Mouse (Mus musculus) forebrain, embryonic 12.5 days (tissue): ENCODE measurements around the gene Dhx16. TPM values are rescaled to one million over a fixed set of nuclear protein-coding genes. Genes with fewer than 3 reads are reported as not detected.
A peak's percentile ranks its signal among the peaks of the same experiment; 100 is the strongest.
"Not testable (repeated sequence)": the region's sequence is repeated elsewhere in the genome, so short reads cannot be mapped to it uniquely, and the experiment has no call there.

ENCODE experiments used
- ATAC-seq: fragments of 200-750 bp; cut with Nextera tagmentation; 2 replicates; pipeline ENCODE4 v1.8.0; 2017; ENCODE audit warnings: moderate TSS enrichment; ENCODE audit not compliant: low FRiP score
- H3K27ac ChIP-seq: fragments of 300-500 bp; sonication (generic); 2 replicates; pipeline ENCODE4 v1.5.1; 2016; ENCODE audit warnings: mild to moderate bottlenecking
- H3K27me3 ChIP-seq: fragments of 300-500 bp; sonication (generic); 2 replicates; pipeline ENCODE4 v1.6.1; 2016; ENCODE audit warnings: mild to moderate bottlenecking
- H3K36me3 ChIP-seq: fragments of 300-500 bp; sonication (generic); replicated peaks from 2 replicates; pipeline ENCODE4 v1.6.1; 2016; ENCODE audit warnings: mild to moderate bottlenecking
- H3K4me1 ChIP-seq: fragments of 300-500 bp; sonication (generic); 2 replicates; pipeline ENCODE4 v1.6.1; 2016
- H3K4me2 ChIP-seq: fragments of 300-500 bp; sonication (generic); 2 replicates; pipeline ENCODE4 v1.6.1; 2016; ENCODE audit warnings: mild to moderate bottlenecking, moderate library complexity
- H3K4me3 ChIP-seq: fragments of 300-500 bp; sonication (generic); replicated peaks from 2 replicates; pipeline ENCODE4 v1.5.1; 2016; ENCODE audit warnings: mild to moderate bottlenecking
- H3K9ac ChIP-seq: fragments of 300-500 bp; sonication (generic); 2 replicates; pipeline ENCODE4 v1.6.1; 2016; ENCODE audit warnings: mild to moderate bottlenecking
- H3K9me3 ChIP-seq: fragments of 300-500 bp; sonication (generic); 2 replicates; pipeline ENCODE4 v1.6.1; 2016
- WGBS: fragments of 180-500 bp; shearing (Covaris S2); methylation state at CpG from one replicate; pipeline ENCODE4 v1.1.7; 2016; 5-methylcytosine and 5-hydroxymethylcytosine counted together
- polyA plus RNA-seq: library from polyadenylated mRNA; unstranded; fragments of >200 nt; fragmentation: Nextera tagmentation; extraction: Ambion mirVana; gene quantifications from 2 replicates; pipeline ENCODE4 v1.2.1, GENCODE M21; 2016

Dhx16 gene
- polyA plus RNA-seq, 1 experiment from 2014 or later, result 54.8 TPM

DNA sequence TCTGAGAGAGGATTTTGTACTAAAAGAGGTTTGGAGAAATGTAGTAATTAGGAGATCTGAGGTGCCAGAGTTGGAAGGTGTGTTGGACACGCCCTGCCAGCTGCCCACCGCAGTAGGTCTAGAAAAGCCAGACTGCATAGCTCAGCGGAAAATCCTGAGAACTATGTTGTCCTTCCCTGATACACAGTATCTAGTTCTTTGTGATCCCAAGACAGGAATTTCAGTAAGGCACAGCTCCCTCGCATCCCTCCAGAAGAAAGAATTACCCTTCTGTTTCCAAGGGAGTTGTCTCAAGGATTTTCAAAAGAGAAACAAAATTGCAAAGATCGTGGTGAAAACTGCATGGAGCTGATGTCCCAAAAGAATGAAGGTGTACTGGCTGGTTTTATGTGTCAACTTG, 41.0 kb upstream of the Dhx16 start:
- H3K4me3 ChIP-seq, result peak overlapping the region; percentile 82
- peak; percentile 13; the same call in 1 of the 2 replicates for ATAC-seq
- H3K9me3 ChIP-seq, result no peaks in the 10 kb centered on the region
- peak overlapping the region; percentile 99 for H3K27ac ChIP-seq
- H3K4me2 ChIP-seq, result peak overlapping the region; percentile 59
- WGBS, result 3% methylated on average over 5 of the region's 5 CpGs
- no peaks in the 10 kb centered on the region for H3K27me3 ChIP-seq
- peaks cover 32% of the 10 kb centered on the region for H3K36me3 ChIP-seq
- peaks cover 46% of the 10 kb centered on the region for H3K4me1 ChIP-seq
- peak overlapping the region; percentile 99 for H3K9ac ChIP-seq

DNA sequence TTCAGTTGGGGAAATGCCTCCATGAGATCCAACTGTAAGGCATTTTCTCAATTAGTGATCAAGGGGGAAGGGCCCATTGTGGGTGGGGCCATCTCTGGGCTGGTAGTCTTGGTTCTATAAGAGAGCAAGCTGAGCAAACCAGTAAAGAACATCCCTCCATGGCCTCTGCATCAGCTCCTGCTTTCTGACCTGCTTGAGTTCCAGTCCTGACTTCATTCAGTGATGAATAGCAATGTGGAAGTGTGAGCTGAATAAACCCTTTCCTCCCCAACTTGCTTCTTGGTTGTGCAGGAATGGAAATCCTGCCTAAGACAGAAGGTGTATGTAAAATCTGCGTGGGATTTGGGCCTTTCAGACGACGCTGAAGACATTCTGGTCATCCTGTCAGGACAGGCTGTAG, 40.6 kb upstream of the Dhx16 start:
- not testable (repeated sequence) for H3K27me3 ChIP-seq, ATAC-seq, H3K9me3 ChIP-seq
- WGBS, result 50% methylated on average over 3 of the region's 3 CpGs
- Histone ChIP-seq H3K27ac (peak overlapping the region; percentile 99), H3K4me2 (peak overlapping the region; percentile 59), H3K36me3 (peaks cover 28% of the 10 kb centered on the region), H3K4me3 (peak overlapping the region; percentile 82), H3K9ac (peak overlapping the region; percentile 99), H3K4me1 (peaks cover 43% of the 10 kb centered on the region)

DNA sequence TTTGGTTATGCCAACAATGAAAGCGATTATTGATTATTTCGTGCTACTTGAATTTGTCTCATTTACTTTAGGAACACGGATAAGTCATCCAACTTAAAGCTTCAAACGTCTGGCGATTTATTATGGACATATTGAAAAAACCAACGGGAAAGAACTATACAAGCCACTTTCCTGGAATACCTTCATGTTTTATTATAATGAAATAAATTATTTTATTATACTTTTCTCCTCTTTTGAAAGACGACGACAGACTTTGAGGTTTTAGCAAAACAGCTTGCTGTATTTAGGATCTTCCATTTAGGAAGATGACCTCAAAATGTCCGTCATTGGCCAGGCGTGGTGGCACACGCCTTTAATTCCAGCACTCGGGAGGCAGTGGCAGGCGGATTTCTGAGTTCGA, 39.1 kb upstream of the Dhx16 start:
- H3K36me3 ChIP-seq, result peaks cover 26% of the 10 kb centered on the region
- no peak for ATAC-seq
- peak overlapping the region; percentile 61 for H3K4me3 ChIP-seq
- 0 out of 2 replicates have a peak overlapping the region, but pooled peaks have one; percentile 71 for H3K27ac ChIP-seq
- H3K4me2 ChIP-seq, result peak overlapping the region; percentile 41
- H3K27me3 ChIP-seq, result no peaks in the 10 kb centered on the region
- WGBS, result 60% methylated on average over 14 of the region's 14 CpGs
- H3K9ac ChIP-seq, result no peak overlapping the region; the same call in 1 of the 2 replicates
- H3K4me1 ChIP-seq, result peaks cover 29% of the 10 kb centered on the region
- no peaks in the 10 kb centered on the region for H3K9me3 ChIP-seq

DNA sequence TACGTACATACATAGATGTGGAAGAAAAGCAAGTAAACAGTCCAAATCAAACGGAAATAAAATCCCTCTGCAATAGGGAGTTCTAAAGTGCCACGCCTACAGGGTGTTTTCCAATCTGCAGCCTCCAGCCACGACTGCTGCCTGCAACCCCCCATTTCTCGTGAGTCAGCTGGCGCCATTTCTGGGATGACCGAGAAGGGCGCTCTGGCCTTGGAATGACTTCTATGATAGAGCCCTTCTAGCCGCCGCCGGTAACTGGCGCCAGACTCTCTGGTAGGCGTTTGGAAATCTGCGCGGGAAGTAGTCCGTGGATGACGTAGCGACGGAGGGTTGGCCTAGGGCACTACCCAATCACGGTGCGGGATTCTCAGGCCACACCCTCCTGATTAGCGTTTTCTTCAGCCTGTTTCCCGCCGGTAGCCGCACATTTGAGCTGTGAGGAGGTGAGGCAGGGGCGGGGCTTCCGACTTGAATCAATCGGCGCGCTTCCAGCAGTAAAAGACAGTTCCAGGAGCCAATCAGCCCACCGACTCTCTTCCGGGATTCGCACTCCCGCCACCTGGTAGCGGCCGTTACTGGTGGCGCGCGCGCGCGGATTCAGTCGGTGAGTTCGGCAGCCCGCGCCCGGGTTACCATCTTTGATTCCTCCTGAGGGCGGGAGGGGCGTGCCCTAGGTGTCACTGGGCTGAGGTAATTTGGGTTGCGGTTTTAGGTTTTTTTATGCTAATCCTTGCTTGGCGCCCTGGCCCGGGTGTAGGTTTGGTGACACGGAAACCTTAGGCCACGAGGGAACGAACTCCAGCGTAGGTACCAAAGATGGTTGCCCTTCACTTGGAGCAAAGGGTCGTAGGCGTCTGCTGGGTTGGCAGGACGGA, 38.3 kb upstream of the Dhx16 start, which contains the start of gene Mdc1:
Mdc1 (plus strand) TSS at position 440 of the 875 bp plus-strand sequence.
- WGBS, result under 1% methylated on average over 59 of the region's 59 CpGs
- Histone ChIP-seq H3K27me3 (no peaks in the 10 kb centered on the region), H3K27ac (peak within 1 kb of the TSS; percentile 86), H3K9ac (peak within 1 kb of the TSS; percentile 64), H3K36me3 (peaks cover 26% of the 10 kb centered on the region), H3K4me1 (peaks cover 23% of the 10 kb centered on the region), H3K9me3 (no peaks in the 10 kb centered on the region), H3K4me3 (peak within 1 kb of the TSS; percentile 61), H3K4me2 (peak within 1 kb of the TSS; percentile 58)
- peak; percentile 92 for ATAC-seq

DNA sequence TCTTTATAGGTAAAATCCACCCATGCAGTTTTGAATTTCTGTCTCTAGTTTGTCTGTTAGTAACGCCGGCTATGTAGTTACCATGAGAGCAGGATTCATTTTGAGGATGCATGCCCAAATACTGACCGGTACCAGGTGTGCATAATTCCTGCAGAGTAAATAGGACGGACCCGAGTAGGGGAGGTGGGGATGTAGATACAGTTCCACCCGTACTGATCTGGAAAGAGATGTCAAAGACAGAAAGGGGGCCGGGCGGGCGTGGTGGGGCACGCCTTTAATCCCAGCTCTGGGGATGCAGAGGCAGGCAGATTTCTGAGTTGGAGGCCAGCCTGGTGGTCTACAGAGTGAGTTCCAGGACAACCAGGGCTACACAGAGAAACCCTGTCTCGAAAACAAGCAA, 37.6 kb upstream of the Dhx16 start:
- WGBS, result 23% methylated on average over 11 of the region's 11 CpGs
- no peak for ATAC-seq
- peaks cover 23% of the 10 kb centered on the region for H3K4me1 ChIP-seq

DNA sequence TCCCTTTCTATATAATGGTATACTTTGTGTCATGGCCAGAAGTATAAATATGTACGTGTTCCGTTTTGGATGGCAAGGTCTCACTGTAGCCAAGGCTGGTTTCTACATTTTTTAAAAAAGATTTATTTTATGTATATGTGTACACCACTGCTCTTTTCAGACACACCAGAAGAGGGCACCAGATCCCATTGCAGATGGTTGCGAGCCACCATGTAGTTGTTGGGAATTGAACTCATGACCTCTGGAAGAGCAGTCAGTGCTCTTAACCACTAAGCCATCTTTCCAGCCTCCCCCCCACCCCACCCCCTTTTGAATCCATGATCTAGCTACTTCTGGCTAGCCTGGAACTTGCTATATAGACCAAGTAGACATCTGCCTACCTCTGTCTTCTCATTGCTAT, 36.1 kb upstream of the Dhx16 start:
- Histone ChIP-seq H3K9ac (no peak overlapping the region), H3K36me3 (peaks cover 43% of the 10 kb centered on the region), H3K27ac (no peak overlapping the region), H3K4me2 (no peak overlapping the region), H3K27me3 (no peaks in the 10 kb centered on the region), H3K4me1 (peaks cover 23% of the 10 kb centered on the region), H3K9me3 (no peaks in the 10 kb centered on the region), H3K4me3 (no peak overlapping the region)
- WGBS, result 96% methylated on average over 3 of the region's 3 CpGs
- no peak for ATAC-seq

More for the DNA sequence above, 37.6 kb upstream of the Dhx16 start:
- Histone ChIP-seq H3K4me2 (peak overlapping the region; percentile 58), H3K9ac (peak overlapping the region; percentile 64), H3K4me3 (peak overlapping the region; percentile 61), H3K27me3 (no peaks in the 10 kb centered on the region), H3K36me3 (peaks cover 28% of the 10 kb centered on the region), H3K27ac (peak overlapping the region; percentile 86), H3K9me3 (no peaks in the 10 kb centered on the region)

DNA sequence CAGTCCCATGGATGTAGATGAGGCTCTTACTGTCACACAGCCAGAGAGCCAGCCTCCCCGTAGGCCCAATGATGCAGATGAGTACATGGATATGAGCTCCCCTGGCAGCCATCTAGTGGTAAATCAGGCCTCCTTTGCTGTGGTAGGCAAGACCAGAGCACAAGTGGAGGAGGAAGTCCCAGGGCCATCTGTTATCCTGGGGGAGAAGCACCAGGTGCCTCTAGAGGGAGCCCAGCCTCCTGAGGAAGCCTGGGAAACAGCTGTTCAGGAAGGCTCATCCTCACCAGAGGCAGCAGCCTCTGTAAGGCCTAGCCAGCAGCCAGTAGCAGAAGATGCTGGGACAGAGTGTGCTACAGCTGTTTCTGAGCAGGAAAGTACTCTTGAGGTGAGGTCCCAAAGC, 31.5 kb upstream of the Dhx16 start:
- 67% methylated on average over 1 of the region's 1 CpGs for WGBS
- Histone ChIP-seq H3K27ac (no peak overlapping the region), H3K27me3 (no peaks in the 10 kb centered on the region), H3K9ac (no peak overlapping the region), H3K4me3 (no peak overlapping the region), H3K9me3 (no peaks in the 10 kb centered on the region), H3K4me1 (peaks cover 1% of the 10 kb centered on the region; the same call in 1 of the 2 replicates), H3K4me2 (no peak overlapping the region), H3K36me3 (peaks cover 86% of the 10 kb centered on the region)
- ATAC-seq, result no peak

DNA sequence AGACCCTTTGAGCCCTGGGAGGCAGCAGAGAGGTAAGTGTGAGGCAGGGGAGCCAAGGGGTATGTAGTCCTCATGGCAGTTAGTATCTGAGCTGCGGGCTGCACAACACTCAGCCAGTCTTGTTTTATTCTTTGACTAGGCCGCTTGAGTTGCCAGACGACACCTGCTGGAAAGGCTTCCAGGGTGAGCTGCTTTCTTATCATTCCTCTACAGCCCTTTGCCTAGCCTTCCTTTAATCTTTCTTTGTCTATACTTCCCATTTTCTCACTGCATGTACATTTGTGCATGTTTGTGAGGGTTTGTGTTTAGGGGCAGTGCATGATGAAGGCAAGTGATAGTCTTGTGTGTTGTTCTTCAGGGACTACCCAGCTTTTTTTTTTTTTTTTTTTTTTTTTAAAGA, 28.6 kb upstream of the Dhx16 start:
- Histone ChIP-seq H3K9me3 (no peaks in the 10 kb centered on the region), H3K27me3 (no peaks in the 10 kb centered on the region), H3K4me1 (no peaks in the 10 kb centered on the region), H3K9ac (no peak overlapping the region), H3K4me2 (no peak overlapping the region), H3K36me3 (peaks cover 92% of the 10 kb centered on the region), H3K4me3 (no peak overlapping the region), H3K27ac (no peak overlapping the region)
- ATAC-seq, result no peak
- WGBS, result 82% methylated on average over 3 of the region's 3 CpGs

DNA sequence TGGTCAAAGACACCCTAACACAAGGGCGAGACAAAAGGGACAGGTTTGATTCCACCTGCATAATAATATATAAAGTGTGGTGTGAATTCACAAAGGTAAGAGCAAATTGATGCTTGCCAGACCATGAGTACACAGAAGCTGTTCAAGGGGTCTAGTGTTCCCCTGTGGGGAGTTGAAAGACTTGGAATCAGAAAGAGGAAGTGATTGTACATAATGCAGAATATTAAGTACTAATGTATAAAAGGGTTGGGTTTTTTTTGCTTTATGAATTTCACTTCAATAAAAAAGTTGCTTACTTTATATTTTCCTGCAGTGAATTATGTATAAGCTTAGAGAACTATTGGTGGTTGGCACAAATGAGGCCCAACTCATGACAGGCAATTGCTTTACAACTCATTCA, 20.2 kb upstream of the Dhx16 start:
- no peak overlapping the region for H3K4me3 ChIP-seq
- H3K36me3 ChIP-seq, result peaks cover 30% of the 10 kb centered on the region
- no peak overlapping the region for H3K4me2 ChIP-seq
- H3K27ac ChIP-seq, result no peak overlapping the region
- WGBS, result 96% methylated on average over 1 of the region's 1 CpGs
- no peak for ATAC-seq
- no peaks in the 10 kb centered on the region for H3K9me3 ChIP-seq
- no peaks in the 10 kb centered on the region for H3K27me3 ChIP-seq
- peaks cover 15% of the 10 kb centered on the region for H3K4me1 ChIP-seq
- H3K9ac ChIP-seq, result no peak overlapping the region

DNA sequence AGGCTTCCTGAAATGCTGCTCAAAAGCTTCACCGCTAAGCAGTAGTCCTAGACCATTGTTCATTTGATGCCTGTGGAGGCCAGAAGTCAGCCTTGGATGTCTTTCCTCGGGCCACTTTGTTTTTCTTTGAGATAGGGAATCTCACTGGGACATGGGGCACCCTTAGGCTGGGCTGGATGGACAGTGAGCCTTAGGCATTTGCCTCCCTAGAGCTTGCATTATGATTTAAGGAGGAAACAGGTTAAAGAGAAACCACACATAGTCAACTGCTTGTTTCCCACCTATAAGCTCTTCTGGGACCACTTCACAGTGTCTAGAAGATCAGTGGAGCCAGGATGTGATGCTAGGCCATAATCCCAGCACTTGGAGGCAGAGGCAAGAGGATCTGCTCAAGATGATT, 19.8 kb upstream of the Dhx16 start:
- Histone ChIP-seq H3K27ac (no peak overlapping the region), H3K27me3 (no peaks in the 10 kb centered on the region), H3K9ac (no peak overlapping the region), H3K36me3 (peaks cover 26% of the 10 kb centered on the region), H3K4me1 (peaks cover 20% of the 10 kb centered on the region), H3K4me3 (no peak overlapping the region), H3K9me3 (no peaks in the 10 kb centered on the region), H3K4me2 (no peak overlapping the region)
- ATAC-seq, result no peak
- 71% methylated on average over 2 of the region's 2 CpGs for WGBS

DNA sequence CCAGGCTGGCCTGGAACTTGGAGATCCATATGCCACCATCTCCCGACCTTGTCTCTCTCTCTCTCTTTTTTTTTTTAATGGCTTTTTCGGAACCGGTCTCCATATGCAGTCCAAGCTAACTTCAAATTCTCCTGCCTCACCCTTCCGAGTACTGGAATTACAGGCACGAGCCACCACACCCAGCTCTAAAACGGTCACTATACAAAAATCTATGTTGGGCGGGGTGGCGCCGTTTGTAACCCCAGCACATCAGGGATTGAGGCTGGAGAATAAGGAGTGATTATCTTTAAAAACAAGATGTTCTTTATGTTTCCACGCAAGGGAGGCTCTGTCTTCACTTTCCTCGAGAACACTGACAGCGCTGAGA, 18.8 kb upstream of the Dhx16 start:
- Histone ChIP-seq H3K4me3 (peak overlapping the region; percentile 52), H3K27ac (peak overlapping the region; percentile 91), H3K9ac (peak overlapping the region; percentile 65), H3K27me3 (no peaks in the 10 kb centered on the region), H3K9me3 (no peaks in the 10 kb centered on the region), H3K36me3 (peaks cover 21% of the 10 kb centered on the region), H3K4me2 (peak overlapping the region; percentile 62), H3K4me1 (peaks cover 26% of the 10 kb centered on the region)
- ATAC-seq, result peak; percentile 0; the same call in 1 of the 2 replicates
- 5% methylated on average over 12 of the region's 12 CpGs for WGBS

DNA sequence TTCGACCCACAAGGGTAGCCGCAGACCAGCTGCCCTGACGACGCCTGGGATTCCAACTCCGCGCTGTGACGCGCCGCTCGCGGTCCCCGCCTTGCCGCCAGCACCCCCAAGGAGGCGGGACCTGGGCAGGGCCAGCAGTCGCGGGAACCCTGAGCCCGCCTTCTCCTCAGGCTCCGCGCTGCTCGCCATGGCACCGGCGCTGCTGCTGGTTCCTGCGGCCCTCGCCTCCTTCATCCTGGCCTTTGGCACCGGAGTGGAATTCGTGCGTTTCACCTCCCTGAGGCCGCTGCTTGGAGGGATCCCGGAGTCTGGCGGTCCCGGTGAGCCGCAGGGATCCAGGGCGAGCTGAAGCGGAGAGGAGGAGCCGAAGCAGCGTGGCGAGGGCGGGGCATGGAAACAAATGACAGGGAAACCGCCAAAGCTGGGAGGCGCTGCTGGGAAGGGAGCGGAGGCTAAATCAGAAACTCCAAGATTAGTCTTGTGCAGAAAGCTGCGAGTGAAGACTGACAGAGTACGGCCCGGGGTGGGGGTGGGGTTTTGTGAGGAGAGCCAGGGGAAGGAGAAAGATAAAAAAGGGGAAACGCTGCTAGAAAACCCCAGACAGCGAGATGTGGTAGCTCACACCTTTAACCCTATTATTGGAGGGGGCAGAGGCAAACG, 18.3 kb upstream of the Dhx16 start, which contains the start of gene Nrm:
Nrm (plus strand) TSS at position 121 of the 660 bp plus-strand sequence.
- peak within 1 kb of the TSS; percentile 65 for H3K9ac ChIP-seq
- H3K4me2 ChIP-seq, result peak within 1 kb of the TSS; percentile 62
- no peaks in the 10 kb centered on the region for H3K9me3 ChIP-seq
- peak within 1 kb of the TSS; percentile 52 for H3K4me3 ChIP-seq
- peak; percentile 92 for ATAC-seq
- WGBS, result under 1% methylated on average over 47 of the region's 47 CpGs
- peaks cover 26% of the 10 kb centered on the region for H3K4me1 ChIP-seq
- peaks cover 20% of the 10 kb centered on the region for H3K36me3 ChIP-seq
- H3K27ac ChIP-seq, result peak within 1 kb of the TSS; percentile 91
- H3K27me3 ChIP-seq, result no peaks in the 10 kb centered on the region
